Mouse (Mus musculus) midbrain, embryonic 13.5 days (tissue): ENCODE measurements at regions not wholly inside any gene's neighbourhood (a gene's known extent, or its start where the extent isn't known, plus 50 kb on each side); places are given as distances from the start of the nearest gene placed in this dataset.

Experiments
- ATAC-seq: fragments of 200-750 bp; cut with Nextera tagmentation; 2 replicates; pipeline ENCODE4 v1.8.0; 2017; ENCODE audit warnings: mild to moderate bottlenecking, moderate TSS enrichment, moderate library complexity
- H3K27ac ChIP-seq: fragments of 300-500 bp; sonication (generic); 2 replicates; pipeline ENCODE4 v1.5.1; 2015; ENCODE audit warnings: inconsistent platforms, mild to moderate bottlenecking, moderate library complexity
- H3K27me3 ChIP-seq: fragments of 300-500 bp; sonication (generic); 2 replicates; pipeline ENCODE4 v1.6.1; 2015; ENCODE audit warnings: mild to moderate bottlenecking, inconsistent platforms
- H3K36me3 ChIP-seq: fragments of 300-500 bp; sonication (generic); 2 replicates; pipeline ENCODE4 v1.6.1; 2015; ENCODE audit warnings: mild to moderate bottlenecking, inconsistent platforms
- H3K4me1 ChIP-seq: fragments of 300-500 bp; sonication (generic); replicated peaks from 2 replicates; pipeline ENCODE4 v1.6.1; 2015; ENCODE audit warnings: inconsistent platforms
- H3K4me2 ChIP-seq: fragments of 300-500 bp; sonication (generic); replicated peaks from 2 replicates; pipeline ENCODE4 v1.6.1; 2015; ENCODE audit warnings: moderate library complexity, mild to moderate bottlenecking, inconsistent platforms
- H3K4me3 ChIP-seq: fragments of 300-500 bp; sonication (generic); replicated peaks from 2 replicates; pipeline ENCODE4 v1.5.1; 2015; ENCODE audit warnings: mild to moderate bottlenecking, inconsistent platforms
- H3K9ac ChIP-seq: fragments of 300-500 bp; sonication (generic); replicated peaks from 2 replicates; pipeline ENCODE4 v1.6.1; 2015; ENCODE audit warnings: mild to moderate bottlenecking, inconsistent platforms
- H3K9me3 ChIP-seq: fragments of 300-500 bp; sonication (generic); 2 replicates; pipeline ENCODE4 v1.6.1; 2016; ENCODE audit warnings: mild to moderate bottlenecking, inconsistent platforms
- WGBS: fragments of 180-500 bp; shearing (Covaris S2); methylation state at CpG from one replicate; pipeline ENCODE4 v1.1.7; 2015; 5-methylcytosine and 5-hydroxymethylcytosine counted together

- H3K4me2 ChIP-seq, result no peak overlapping the region
- no peak overlapping the region for H3K27ac ChIP-seq
- H3K36me3 ChIP-seq, result no peaks in the 10 kb centered on the region
- H3K9me3 ChIP-seq, result no peaks in the 10 kb centered on the region
- ATAC-seq, result no peak
- no peaks in the 10 kb centered on the region; the same call in 1 of the 2 replicates for H3K27me3 ChIP-seq
- H3K4me3 ChIP-seq, result no peak overlapping the region
- H3K4me1 ChIP-seq, result peaks cover 6% of the 10 kb centered on the region
- no peak overlapping the region for H3K9ac ChIP-seq
- WGBS, result 88% methylated on average over 5 of the region's 5 CpGs
These were observed 58.7 kb downstream of the Mycn start for GRCm38 (mm10) chr12:12882931-12883553.

- peak; percentile 43 for ATAC-seq
- Histone ChIP-seq H3K4me3 (no peak overlapping the region), H3K36me3 (no peaks in the 10 kb centered on the region), H3K4me2 (no peak overlapping the region), H3K4me1 (peaks cover 17% of the 10 kb centered on the region), H3K27me3 (no peaks in the 10 kb centered on the region), H3K9ac (no peak overlapping the region), H3K9me3 (no peaks in the 10 kb centered on the region), H3K27ac (peak overlapping the region; percentile 83)
- 97% methylated on average over 2 of the region's 2 CpGs for WGBS
These were observed 63.7 kb downstream of the Mycn start for GRCm38 (mm10) chr12:12878031-12878430.

GRCm38 (mm10) chr12:12877539-12877938 is 64.2 kb downstream of the Mycn start:
- no peak overlapping the region for H3K4me3 ChIP-seq
- H3K36me3 ChIP-seq, result no peaks in the 10 kb centered on the region
- 9% methylated on average over 5 of the region's 5 CpGs for WGBS
- H3K9ac ChIP-seq, result peak overlapping the region; percentile 23; the same call in 1 of the 2 replicates
- peak overlapping the region; percentile 83 for H3K27ac ChIP-seq
- ATAC-seq, result peak; percentile 93
- H3K4me2 ChIP-seq, result no peak overlapping the region
- no peaks in the 10 kb centered on the region for H3K9me3 ChIP-seq
- H3K27me3 ChIP-seq, result no peaks in the 10 kb centered on the region
- peaks cover 17% of the 10 kb centered on the region for H3K4me1 ChIP-seq

- 64% methylated on average over 12 of the region's 12 CpGs for WGBS
- peaks cover 20% of the 10 kb centered on the region for H3K4me1 ChIP-seq
- H3K9ac ChIP-seq, result no peak overlapping the region
- no peak for ATAC-seq
- no peaks in the 10 kb centered on the region for H3K9me3 ChIP-seq
- H3K27ac ChIP-seq, result 0 out of 2 replicates have a peak overlapping the region, but pooled peaks have one; percentile 39
- H3K36me3 ChIP-seq, result no peaks in the 10 kb centered on the region
- H3K4me3 ChIP-seq, result no peak overlapping the region
- H3K27me3 ChIP-seq, result no peaks in the 10 kb centered on the region
- H3K4me2 ChIP-seq, result no peak overlapping the region
These were observed 65.6 kb downstream of the Mycn start for GRCm38 (mm10) chr12:12875976-12876745.

- H3K4me3 ChIP-seq, result no peak overlapping the region
- H3K4me1 ChIP-seq, result peaks cover 21% of the 10 kb centered on the region
- H3K36me3 ChIP-seq, result no peaks in the 10 kb centered on the region
- no peak overlapping the region for H3K27ac ChIP-seq
- 90% methylated on average over 11 of the region's 11 CpGs for WGBS
- H3K27me3 ChIP-seq, result no peaks in the 10 kb centered on the region
- no peak overlapping the region for H3K9ac ChIP-seq
- no peaks in the 10 kb centered on the region for H3K9me3 ChIP-seq
- ATAC-seq, result no peak
- H3K4me2 ChIP-seq, result no peak overlapping the region
These were observed 68.2 kb downstream of the Mycn start for GRCm38 (mm10) chr12:12873551-12873950.

DNA sequence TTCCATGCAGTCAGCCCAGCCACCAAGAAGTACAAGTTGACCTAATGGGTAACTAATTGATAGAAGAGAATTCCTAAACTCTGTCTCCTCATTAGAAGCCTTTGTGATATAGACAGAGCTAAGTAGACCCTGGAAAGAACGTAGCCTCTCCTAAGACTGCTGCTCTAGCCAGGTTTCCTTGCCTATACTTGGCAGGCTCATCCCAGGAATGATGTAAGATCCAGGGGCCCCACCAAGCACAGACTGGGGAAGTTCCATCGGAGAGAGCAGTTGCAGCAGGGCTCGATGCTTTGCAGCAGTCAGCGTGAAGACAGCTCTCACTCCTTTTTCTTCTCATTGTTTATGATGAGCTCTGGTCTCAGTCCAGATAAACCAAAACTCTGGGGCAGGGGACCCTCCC is 68.7 kb downstream of the Mycn start:
- WGBS, result 71% methylated on average over 4 of the region's 4 CpGs
- Histone ChIP-seq H3K9me3 (no peaks in the 10 kb centered on the region), H3K9ac (no peak overlapping the region), H3K4me1 (peaks cover 21% of the 10 kb centered on the region), H3K27me3 (no peaks in the 10 kb centered on the region), H3K4me3 (no peak overlapping the region), H3K36me3 (no peaks in the 10 kb centered on the region), H3K27ac (no peak overlapping the region), H3K4me2 (no peak overlapping the region)
- ATAC-seq, result no peak

- H3K27ac ChIP-seq, result no peak overlapping the region
- peaks cover 18% of the 10 kb centered on the region for H3K4me1 ChIP-seq
- no peak overlapping the region for H3K4me2 ChIP-seq
- 49% methylated on average over 4 of the region's 4 CpGs for WGBS
- H3K9me3 ChIP-seq, result no peaks in the 10 kb centered on the region
- no peak overlapping the region for H3K4me3 ChIP-seq
- no peaks in the 10 kb centered on the region for H3K36me3 ChIP-seq
- no peaks in the 10 kb centered on the region for H3K27me3 ChIP-seq
- no peak overlapping the region for H3K9ac ChIP-seq
- ATAC-seq, result peak; percentile 51; the same call in 1 of the 2 replicates
These were observed 70.4 kb downstream of the Mycn start for GRCm38 (mm10) chr12:12871272-12871671.

DNA sequence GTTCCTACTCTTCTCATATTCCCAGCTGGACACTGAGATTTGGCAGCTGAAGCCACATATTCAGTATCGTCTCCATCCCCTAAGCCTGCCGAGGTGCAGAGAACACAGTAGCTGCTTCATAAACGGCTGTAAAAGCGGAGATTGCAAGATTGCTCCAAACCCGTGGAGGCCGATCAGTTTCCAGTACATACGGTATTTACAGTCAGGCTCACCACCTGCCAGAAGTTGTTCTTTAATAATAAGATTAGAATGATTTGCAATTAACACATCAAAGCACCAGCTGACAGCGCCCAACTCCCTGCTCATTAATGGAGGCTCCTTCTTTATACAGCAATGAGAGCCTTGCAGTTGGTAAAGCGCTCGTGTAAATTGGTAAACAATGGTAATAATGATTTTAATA is 75.1 kb downstream of the Mycn start:
- H3K27ac ChIP-seq, result no peak overlapping the region
- peak; percentile 67; the same call in 1 of the 2 replicates for ATAC-seq
- 57% methylated on average over 10 of the region's 10 CpGs for WGBS
- no peaks in the 10 kb centered on the region for H3K36me3 ChIP-seq
- H3K27me3 ChIP-seq, result no peaks in the 10 kb centered on the region
- H3K9me3 ChIP-seq, result no peaks in the 10 kb centered on the region
- peaks cover 12% of the 10 kb centered on the region; the same call in 1 of the 2 replicates for H3K4me1 ChIP-seq
- no peak overlapping the region for H3K9ac ChIP-seq
- no peak overlapping the region for H3K4me3 ChIP-seq
- no peak overlapping the region for H3K4me2 ChIP-seq

- Histone ChIP-seq H3K9me3 (no peaks in the 10 kb centered on the region), H3K27me3 (no peaks in the 10 kb centered on the region), H3K4me1 (no peaks in the 10 kb centered on the region), H3K4me2 (no peak overlapping the region), H3K4me3 (no peak overlapping the region), H3K27ac (no peak overlapping the region), H3K9ac (no peak overlapping the region), H3K36me3 (no peaks in the 10 kb centered on the region)
- ATAC-seq, result no peak
- WGBS, result 7% methylated on average over 2 of the region's 2 CpGs
These were observed 91.0 kb downstream of the Mycn start for GRCm38 (mm10) chr12:12850681-12851080.

- peaks cover 12% of the 10 kb centered on the region for H3K4me1 ChIP-seq
- no peaks in the 10 kb centered on the region for H3K36me3 ChIP-seq
- no peaks in the 10 kb centered on the region for H3K27me3 ChIP-seq
- 47% methylated on average over 1 of the region's 1 CpGs for WGBS
- H3K27ac ChIP-seq, result no peak overlapping the region
- H3K9me3 ChIP-seq, result no peaks in the 10 kb centered on the region
- no peak overlapping the region for H3K4me3 ChIP-seq
- ATAC-seq, result no peak
- no peak overlapping the region for H3K4me2 ChIP-seq
- H3K9ac ChIP-seq, result no peak overlapping the region
These were observed 95.0 kb downstream of the Mycn start for GRCm38 (mm10) chr12:12846716-12847115.

DNA sequence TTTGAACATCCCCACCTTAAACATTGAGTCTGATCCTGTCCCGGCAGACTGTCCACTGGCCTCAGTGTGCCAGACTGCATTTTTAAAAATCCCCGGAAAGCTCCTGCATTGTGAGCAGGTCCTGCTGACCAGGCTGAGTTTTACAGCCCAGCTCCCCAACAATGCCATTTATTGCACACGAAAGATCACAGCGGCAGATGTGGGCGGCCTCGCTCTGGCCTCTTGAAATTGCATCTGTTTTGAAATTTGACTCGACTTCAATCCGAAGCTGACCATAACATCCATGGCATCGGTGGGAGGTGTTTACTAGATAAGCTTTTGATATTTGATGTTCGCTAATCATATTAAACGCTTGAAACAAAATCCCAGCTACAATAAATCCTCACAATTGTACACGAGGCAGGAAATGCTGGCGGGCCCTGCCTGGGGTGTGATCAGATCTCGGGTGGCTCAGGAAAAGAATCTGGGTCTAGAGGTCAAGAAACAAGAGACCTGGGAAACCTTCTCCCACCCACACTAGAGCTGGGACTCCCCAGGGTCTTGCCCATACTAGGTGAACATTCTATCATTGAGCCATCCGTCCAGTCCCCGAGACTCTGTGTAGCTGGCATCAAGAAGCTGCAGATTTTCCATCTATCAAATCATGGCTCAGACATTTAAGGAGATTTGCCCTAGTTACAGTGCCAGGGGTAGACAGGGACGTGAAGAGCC is 99.3 kb downstream of the Mycn start:
- H3K9ac ChIP-seq, result no peak overlapping the region
- H3K4me3 ChIP-seq, result no peak overlapping the region
- H3K4me2 ChIP-seq, result no peak overlapping the region; the same call in 1 of the 2 replicates
- H3K27me3 ChIP-seq, result no peaks in the 10 kb centered on the region
- no peak overlapping the region for H3K27ac ChIP-seq
- peaks cover 26% of the 10 kb centered on the region for H3K4me1 ChIP-seq
- H3K36me3 ChIP-seq, result no peaks in the 10 kb centered on the region
- peak; percentile 28; the same call in 1 of the 2 replicates for ATAC-seq
- no peaks in the 10 kb centered on the region for H3K9me3 ChIP-seq
- WGBS, result 30% methylated on average over 17 of the region's 17 CpGs
